Mouse (Mus musculus) CH12.LX (cell line): ENCODE measurements at regions not wholly inside any gene's neighbourhood (a gene's known extent, or its start where the extent isn't known, plus 50 kb on each side); places are given as distances from the start of the nearest gene placed in this dataset.

Experiments
- DNase-seq: peaks from one replicate; pipeline ENCODE4 v3.0.0-alpha.2; 2013; ENCODE audit errors: extremely low read depth
- H3K27ac ChIP-seq: 2 replicates; pipeline ENCODE4 v1.5.1; 2012; ENCODE audit warnings: low read depth, mild to moderate bottlenecking, control low read depth, moderate library complexity; ENCODE audit not compliant: insufficient read depth
- H3K27me3 ChIP-seq: replicated peaks from 2 replicates; pipeline ENCODE3; 2012; ENCODE audit warnings: inconsistent platforms
- H3K36me3 ChIP-seq, 2 experiments: replicated peaks in 1 of 2; 2 replicates each; pipeline versions ENCODE3 to v1.6.1; 2012; ENCODE audit warnings: inconsistent platforms in 1 of 2, low read length in 1 of 2, mild to moderate bottlenecking in 1 of 2, mixed read lengths in 1 of 2, moderate library complexity in 1 of 2; ENCODE audit not compliant: control insufficient read depth in 1 of 2, insufficient read depth in 1 of 2
- H3K4me1 ChIP-seq, 2 experiments: 2 replicates each; pipeline ENCODE4 v1.6.1; 2012; ENCODE audit warnings: inconsistent platforms in 1 of 2, moderate library complexity in 1 of 2; ENCODE audit not compliant: insufficient read depth in 2 of 2, control insufficient read depth in 1 of 2
- H3K4me2 ChIP-seq: 2 replicates; pipeline ENCODE4 v1.6.1; 2012; ENCODE audit warnings: low read depth, mild to moderate bottlenecking, control low read depth; ENCODE audit not compliant: poor library complexity, insufficient read depth, severe bottlenecking
- H3K4me3 ChIP-seq, 3 experiments: fragments of 150-350 bp in 1 of 3; sonication (generic) in 1 of 3; replicated peaks in 1 of 3; 2 replicates each; pipeline versions ENCODE3 to v1.5.1; 2011 to 2012; ENCODE audit warnings: low read depth in 2 of 3, low read length in 2 of 3, mild to moderate bottlenecking in 2 of 3, moderate library complexity in 2 of 3, control low read depth in 1 of 3, improper control_type of control experiment in 1 of 3, inconsistent platforms in 1 of 3, mixed read lengths in 1 of 3; ENCODE audit not compliant: poor library complexity in 1 of 3
- H3K79me2 ChIP-seq: replicated peaks from 2 replicates; pipeline ENCODE4 v1.6.1; 2012; ENCODE audit warnings: mild to moderate bottlenecking, moderate library complexity; ENCODE audit not compliant: control insufficient read depth, poor library complexity, insufficient read depth, severe bottlenecking; ENCODE audit errors: extremely low read depth
- H3K9ac ChIP-seq: 2 replicates; pipeline ENCODE4 v1.6.1; 2012; ENCODE audit warnings: low read depth, mild to moderate bottlenecking, control low read depth, moderate library complexity; ENCODE audit not compliant: insufficient read depth
- H3K9me3 ChIP-seq: replicated peaks from 2 replicates; pipeline ENCODE3; 2012; ENCODE audit warnings: low read length, inconsistent platforms, mixed read lengths
- CHD1 ChIP-seq: IDR thresholded peaks from 2 replicates; pipeline ENCODE4 v1.6.1; 2012; ENCODE audit warnings: low read depth, low read length, improper control_type of control experiment, inconsistent platforms
- ELF1 ChIP-seq: IDR thresholded peaks from 2 replicates; pipeline ENCODE4 v1.6.1; 2014; ENCODE audit warnings: low read depth, mild to moderate bottlenecking, inconsistent platforms, low read length, improper control_type of control experiment
- EP300 ChIP-seq: IDR thresholded peaks from 2 replicates; pipeline ENCODE4 v1.6.1; 2011; ENCODE audit warnings: low read length, improper control_type of control experiment
- GABPA ChIP-seq: IDR thresholded peaks from 2 replicates; pipeline ENCODE4 v1.6.1; 2012; ENCODE audit warnings: low read depth, low read length, improper control_type of control experiment, inconsistent platforms; ENCODE audit not compliant: insufficient replicate concordance
- JUN ChIP-seq: IDR thresholded peaks from 2 replicates; pipeline ENCODE4 v1.6.1; 2011; ENCODE audit warnings: low read depth, mild to moderate bottlenecking, low read length, improper control_type of control experiment, moderate library complexity; ENCODE audit not compliant: insufficient read depth
- JUND ChIP-seq: conservative IDR thresholded peaks from 2 replicates; pipeline ENCODE4 v1.6.1; 2011; ENCODE audit warnings: low read depth, low read length, improper control_type of control experiment
- KAT2A ChIP-seq: IDR thresholded peaks from 2 replicates; pipeline ENCODE4 v1.6.1; 2012; ENCODE audit warnings: low read length, improper control_type of control experiment, inconsistent platforms; ENCODE audit not compliant: insufficient replicate concordance
- MAX ChIP-seq: IDR thresholded peaks from 2 replicates; pipeline ENCODE4 v1.6.1; 2011; ENCODE audit warnings: low read length, improper control_type of control experiment
- MYC ChIP-seq: IDR thresholded peaks from 2 replicates; pipeline ENCODE4 v1.6.1; 2011; ENCODE audit warnings: low read depth, mild to moderate bottlenecking, improper control_type of control experiment, low read length
- POLR2A ChIP-seq: IDR thresholded peaks from 2 replicates; pipeline ENCODE4 v1.6.1; 2011; ENCODE audit warnings: low read depth, mild to moderate bottlenecking, improper control_type of control experiment, low read length
- POLR2AphosphoS2 ChIP-seq: IDR thresholded peaks from 2 replicates; pipeline ENCODE4 v1.6.1; 2011; ENCODE audit warnings: low read depth, low read length, improper control_type of control experiment
- RAD21 ChIP-seq: IDR thresholded peaks from 2 replicates; pipeline ENCODE4 v1.6.1; 2011; ENCODE audit warnings: low read depth, mild to moderate bottlenecking, low read length, improper control_type of control experiment, moderate library complexity
- SIN3A ChIP-seq: IDR thresholded peaks from 2 replicates; pipeline ENCODE4 v1.6.1; 2012; ENCODE audit warnings: low read length, improper control_type of control experiment, inconsistent platforms
- USF2 ChIP-seq: conservative IDR thresholded peaks from 2 replicates; pipeline ENCODE4 v1.6.1; 2011; ENCODE audit warnings: low read depth, low read length, improper control_type of control experiment
- ZNF384 ChIP-seq: IDR thresholded peaks from 2 replicates; pipeline ENCODE4 v1.6.1; 2012; ENCODE audit warnings: low read depth, low read length, improper control_type of control experiment, inconsistent platforms
- dilution Hi-C: fragments of 300-500 bp; cut with MboI; formaldehyde crosslinking; loops from 2 replicates; pipeline ENCODE4 v1.14.3; 2020; ENCODE audit warnings: low sequenced_read_pairs; ENCODE audit not compliant: extremely low pct_unique_long_range_greater_than_20kb, extremely low pct_ligation_motif_present
- in situ Hi-C: fragments of 300-500 bp; cut with MboI; formaldehyde crosslinking; loops from 3 replicates; pipeline ENCODE4 v1.14.3; 2019; ENCODE audit warnings: low sequenced_read_pairs, low pct_ligation_motif_present, low pct_unique_long_range_greater_than_20kb, mixed read lengths

DNA sequence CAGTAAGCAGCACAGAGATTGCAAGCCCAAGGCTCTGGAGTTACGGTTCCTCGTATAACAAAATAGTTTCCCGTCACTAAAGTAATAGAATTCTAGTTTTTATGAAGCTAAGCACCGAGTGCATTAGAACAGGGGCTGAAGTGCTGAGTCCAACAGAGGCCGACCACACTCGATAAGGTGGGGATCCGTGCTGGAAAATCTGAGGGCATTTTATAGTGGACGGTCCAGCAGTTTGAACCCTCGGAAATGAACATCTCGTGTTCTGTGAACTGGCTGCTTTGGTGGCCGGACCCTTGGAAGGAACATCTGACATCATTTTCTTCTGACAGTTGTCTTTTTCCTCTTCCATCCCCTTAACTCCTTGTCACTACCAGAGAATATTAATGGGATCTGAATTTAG lies 240.0 kb upstream of the Veph1 start:
- no peak for TF ChIP-seq RAD21
- H3K27ac ChIP-seq: no peak overlapping the region
- H3K27me3 ChIP-seq: no peaks in the 10 kb centered on the region
- H3K4me1 ChIP-seq: no peaks in the 10 kb centered on the region
- in situ Hi-C loops: no loop called here
- H3K36me3 ChIP-seq: no peaks in the 10 kb centered on the region
- no peak overlapping the region for H3K9ac ChIP-seq
- dilution Hi-C loops: no loop called here
- H3K79me2 ChIP-seq: no peaks in the 10 kb centered on the region
- H3K4me3 ChIP-seq: no peak overlapping the region
- DNase-seq: no peak
- no peak overlapping the region for H3K4me2 ChIP-seq
- no peaks in the 10 kb centered on the region for H3K9me3 ChIP-seq

GRCm38 (mm10) chr3:66535786-66536529 lies 239.3 kb upstream of the Veph1 start:
- H3K9ac ChIP-seq: no peak overlapping the region
- no peak for DNase-seq
- H3K4me3 ChIP-seq: no peak overlapping the region
- no peak overlapping the region for H3K27ac ChIP-seq
- no peaks in the 10 kb centered on the region for H3K27me3 ChIP-seq
- H3K9me3 ChIP-seq: no peaks in the 10 kb centered on the region
- in situ Hi-C loops: no loop called here
- TF ChIP-seq POLR2AphosphoS2 (no peak), JUND (no peak), ZNF384 (no peak), ELF1 (no peak), MAX (no peak)
- TF ChIP-seq, all 38 proteins: peak for 0
- Histone ChIP-seq H3K4me1 (no peaks in the 10 kb centered on the region), H3K79me2 (no peaks in the 10 kb centered on the region), H3K36me3 (no peaks in the 10 kb centered on the region), H3K4me2 (no peak overlapping the region)
- dilution Hi-C loops: no loop called here

DNA sequence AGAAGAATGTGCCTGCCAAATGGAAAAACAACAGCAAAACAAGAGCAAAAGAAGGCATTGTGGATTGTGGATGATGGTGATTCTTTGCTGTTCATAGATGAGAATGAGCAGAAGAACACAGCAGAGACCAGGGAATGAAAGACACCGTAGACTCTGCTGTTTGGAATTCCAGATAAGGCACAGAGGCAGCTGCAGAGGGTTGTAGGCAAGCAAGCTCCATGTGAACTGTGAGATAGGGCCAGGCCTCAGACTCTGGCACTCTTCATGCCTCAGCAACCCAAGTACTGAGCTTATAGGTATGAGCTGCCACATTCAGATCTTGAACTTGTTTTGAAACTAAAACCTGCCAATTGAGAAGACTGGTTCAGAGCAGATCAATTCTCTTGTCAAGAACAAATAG lies 223.3 kb upstream of the Veph1 start:
- Histone ChIP-seq H3K4me1 (peaks cover 4 to 8% of the 10 kb centered on the region in 2 experiments), H3K36me3 (no peaks in the 10 kb centered on the region), H3K27me3 (no peaks in the 10 kb centered on the region), H3K4me2 (no peak overlapping the region), H3K9me3 (peaks cover 4% of the 10 kb centered on the region), H3K79me2 (no peaks in the 10 kb centered on the region), H3K4me3 (no peak overlapping the region), H3K9ac (no peak overlapping the region), H3K27ac (no peak overlapping the region)
- no peak for TF ChIP-seq POLR2A
- no peak for TF ChIP-seq GABPA
- TF ChIP-seq JUN: no peak
- TF ChIP-seq EP300: no peak
- TF ChIP-seq MYC: no peak
- no peak for TF ChIP-seq CHD1
- no peak for TF ChIP-seq SIN3A
- no peak for TF ChIP-seq USF2
- no peak for TF ChIP-seq KAT2A
- no peak for DNase-seq
- dilution Hi-C loops: no loop called here
- in situ Hi-C loops: no loop called here
